Mouse (Mus musculus) heart, adult 2 months (tissue): ENCODE measurements at regions not wholly inside any gene's neighbourhood (a gene's known extent, or its start where the extent isn't known, plus 50 kb on each side); places are given as distances from the start of the nearest gene placed in this dataset.

Experiments
- CTCF ChIP-seq: fragments of 200-600 bp; IDR thresholded peaks from 2 replicates; pipeline ENCODE4 v1.8.1; 2022; ENCODE audit warnings: antibody characterized with exemption, mild to moderate bottlenecking, moderate library complexity
- POLR2A ChIP-seq: fragments of 200-500 bp; IDR thresholded peaks from 2 replicates; pipeline ENCODE4 v1.6.1; 2011; ENCODE audit warnings: mild to moderate bottlenecking, low read depth, low read length, control low read depth; ENCODE audit not compliant: insufficient read depth

DNA sequence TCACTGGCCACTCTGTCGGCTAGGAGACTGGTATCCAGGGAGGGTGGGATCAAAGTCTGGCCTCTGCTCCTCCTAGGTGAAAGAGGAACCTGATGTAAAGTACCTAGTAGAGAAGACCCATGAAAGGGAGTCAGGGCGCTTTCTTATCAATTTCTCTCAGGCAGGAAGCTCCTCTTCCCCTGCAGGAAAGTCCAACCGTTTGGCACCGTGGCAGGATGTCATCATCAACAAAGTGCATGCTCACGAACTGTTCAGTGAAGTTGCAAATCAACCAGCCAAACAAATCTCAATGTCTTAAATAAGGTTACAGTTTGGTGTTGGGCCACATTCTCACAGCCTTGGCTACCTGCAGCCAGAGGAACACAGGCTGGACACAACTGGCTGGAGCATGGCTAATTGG, 138.2 kb upstream of the Krr1 start:
- TF ChIP-seq POLR2A (no peak), CTCF (no peak)
